Mouse (Mus musculus) CH12.LX (cell line): ENCODE data around the gene Cnksr3. TPM values are rescaled to one million over a fixed set of nuclear protein-coding genes. Genes with fewer than 3 reads are reported as not detected.

ENCODE experiments used
- DNase-seq: peaks from one replicate; pipeline ENCODE4 v3.0.0-alpha.2; 2013; ENCODE audit errors: extremely low read depth
- H3K27ac ChIP-seq: 2 replicates; pipeline ENCODE4 v1.5.1; 2012; ENCODE audit warnings: low read depth, mild to moderate bottlenecking, control low read depth, moderate library complexity; ENCODE audit not compliant: insufficient read depth
- H3K27me3 ChIP-seq: replicated peaks from 2 replicates; pipeline ENCODE3; 2012; ENCODE audit warnings: inconsistent platforms
- H3K36me3 ChIP-seq, 2 experiments: replicated peaks in 1 of 2; 2 replicates each; pipeline versions ENCODE3 to v1.6.1; 2012; ENCODE audit warnings: inconsistent platforms in 1 of 2, low read length in 1 of 2, mild to moderate bottlenecking in 1 of 2, mixed read lengths in 1 of 2, moderate library complexity in 1 of 2; ENCODE audit not compliant: control insufficient read depth in 1 of 2, insufficient read depth in 1 of 2
- H3K4me1 ChIP-seq, 2 experiments: 2 replicates each; pipeline ENCODE4 v1.6.1; 2012; ENCODE audit warnings: inconsistent platforms in 1 of 2, moderate library complexity in 1 of 2; ENCODE audit not compliant: insufficient read depth in 2 of 2, control insufficient read depth in 1 of 2
- H3K4me2 ChIP-seq: 2 replicates; pipeline ENCODE4 v1.6.1; 2012; ENCODE audit warnings: low read depth, mild to moderate bottlenecking, control low read depth; ENCODE audit not compliant: poor library complexity, insufficient read depth, severe bottlenecking
- H3K4me3 ChIP-seq, 3 experiments: fragments of 150-350 bp in 1 of 3; sonication (generic) in 1 of 3; replicated peaks in 1 of 3; 2 replicates each; pipeline versions ENCODE3 to v1.5.1; 2011 to 2012; ENCODE audit warnings: low read depth in 2 of 3, low read length in 2 of 3, mild to moderate bottlenecking in 2 of 3, moderate library complexity in 2 of 3, control low read depth in 1 of 3, improper control_type of control experiment in 1 of 3, inconsistent platforms in 1 of 3, mixed read lengths in 1 of 3; ENCODE audit not compliant: poor library complexity in 1 of 3
- H3K79me2 ChIP-seq: replicated peaks from 2 replicates; pipeline ENCODE4 v1.6.1; 2012; ENCODE audit warnings: mild to moderate bottlenecking, moderate library complexity; ENCODE audit not compliant: control insufficient read depth, poor library complexity, insufficient read depth, severe bottlenecking; ENCODE audit errors: extremely low read depth
- H3K9ac ChIP-seq: 2 replicates; pipeline ENCODE4 v1.6.1; 2012; ENCODE audit warnings: low read depth, mild to moderate bottlenecking, control low read depth, moderate library complexity; ENCODE audit not compliant: insufficient read depth
- H3K9me3 ChIP-seq: replicated peaks from 2 replicates; pipeline ENCODE3; 2012; ENCODE audit warnings: low read length, inconsistent platforms, mixed read lengths
- CHD2 ChIP-seq: IDR thresholded peaks from 2 replicates; pipeline ENCODE4 v1.6.1; 2011; ENCODE audit warnings: low read length, improper control_type of control experiment
- CTCF ChIP-seq, 2 experiments: IDR thresholded peaks in 1 of 2; conservative IDR thresholded peaks in 1 of 2; 2 replicates each; pipeline ENCODE4 v1.5.1; 2011 to 2012; ENCODE audit warnings: low read depth in 2 of 2, low read length in 2 of 2, improper control_type of control experiment in 1 of 2, inconsistent platforms in 1 of 2, mild to moderate bottlenecking in 1 of 2, moderate library complexity in 1 of 2
- E2F4 ChIP-seq: IDR thresholded peaks from 2 replicates; pipeline ENCODE4 v1.6.1; 2011; ENCODE audit warnings: low read depth, low read length, improper control_type of control experiment; ENCODE audit not compliant: insufficient replicate concordance
- ELF1 ChIP-seq: IDR thresholded peaks from 2 replicates; pipeline ENCODE4 v1.6.1; 2014; ENCODE audit warnings: low read depth, mild to moderate bottlenecking, inconsistent platforms, low read length, improper control_type of control experiment
- EP300 ChIP-seq: IDR thresholded peaks from 2 replicates; pipeline ENCODE4 v1.6.1; 2011; ENCODE audit warnings: low read length, improper control_type of control experiment
- GABPA ChIP-seq: IDR thresholded peaks from 2 replicates; pipeline ENCODE4 v1.6.1; 2012; ENCODE audit warnings: low read depth, low read length, improper control_type of control experiment, inconsistent platforms; ENCODE audit not compliant: insufficient replicate concordance
- IRF4 ChIP-seq: IDR thresholded peaks from 2 replicates; pipeline ENCODE4 v1.6.1; 2014; ENCODE audit warnings: low read depth, mild to moderate bottlenecking, inconsistent platforms, low read length, improper control_type of control experiment
- KAT2A ChIP-seq: IDR thresholded peaks from 2 replicates; pipeline ENCODE4 v1.6.1; 2012; ENCODE audit warnings: low read length, improper control_type of control experiment, inconsistent platforms; ENCODE audit not compliant: insufficient replicate concordance
- MAFK ChIP-seq: IDR thresholded peaks from 2 replicates; pipeline ENCODE4 v1.6.1; 2011; ENCODE audit warnings: low read length, improper control_type of control experiment; ENCODE audit not compliant: insufficient replicate concordance
- MAZ ChIP-seq: IDR thresholded peaks from 2 replicates; pipeline ENCODE4 v1.6.1; 2012; ENCODE audit warnings: low read depth, mild to moderate bottlenecking, inconsistent platforms, low read length, improper control_type of control experiment, moderate library complexity
- MEF2A ChIP-seq: IDR thresholded peaks from 2 replicates; pipeline ENCODE4 v1.6.1; 2014; ENCODE audit warnings: low read depth, mild to moderate bottlenecking, inconsistent platforms, low read length, improper control_type of control experiment, borderline replicate concordance
- MXI1 ChIP-seq: IDR thresholded peaks from 2 replicates; pipeline ENCODE4 v1.6.1; 2011; ENCODE audit warnings: mild to moderate bottlenecking, low read depth, low read length, improper control_type of control experiment
- NELFE ChIP-seq: IDR thresholded peaks from 2 replicates; pipeline ENCODE4 v1.6.1; 2011; ENCODE audit warnings: low read depth, low read length, improper control_type of control experiment
- PAX5 ChIP-seq: IDR thresholded peaks from 2 replicates; pipeline ENCODE4 v1.6.1; 2012; ENCODE audit warnings: low read length, inconsistent platforms, mixed read lengths
- POLR2A ChIP-seq: IDR thresholded peaks from 2 replicates; pipeline ENCODE4 v1.6.1; 2011; ENCODE audit warnings: low read depth, mild to moderate bottlenecking, improper control_type of control experiment, low read length
- POLR2AphosphoS2 ChIP-seq: IDR thresholded peaks from 2 replicates; pipeline ENCODE4 v1.6.1; 2011; ENCODE audit warnings: low read depth, low read length, improper control_type of control experiment
- SMC3 ChIP-seq: IDR thresholded peaks from 2 replicates; pipeline ENCODE4 v1.6.1; 2011; ENCODE audit warnings: low read depth, low read length, improper control_type of control experiment
- TCF12 ChIP-seq: IDR thresholded peaks from 2 replicates; pipeline ENCODE4 v1.6.1; 2014; ENCODE audit warnings: low read depth, mild to moderate bottlenecking, inconsistent platforms, low read length, improper control_type of control experiment
- USF1 ChIP-seq: IDR thresholded peaks from 2 replicates; pipeline ENCODE4 v1.6.1; 2014; ENCODE audit warnings: low read depth, mild to moderate bottlenecking, inconsistent platforms, low read length, improper control_type of control experiment
- USF2 ChIP-seq: conservative IDR thresholded peaks from 2 replicates; pipeline ENCODE4 v1.6.1; 2011; ENCODE audit warnings: low read depth, low read length, improper control_type of control experiment
- ZKSCAN1 ChIP-seq: IDR thresholded peaks from 2 replicates; pipeline ENCODE4 v1.6.1; 2012; ENCODE audit warnings: low read depth, inconsistent platforms, low read length, improper control_type of control experiment, borderline replicate concordance
- ZNF384 ChIP-seq: IDR thresholded peaks from 2 replicates; pipeline ENCODE4 v1.6.1; 2012; ENCODE audit warnings: low read depth, low read length, improper control_type of control experiment, inconsistent platforms
- dilution Hi-C: fragments of 300-500 bp; cut with MboI; formaldehyde crosslinking; loops from 2 replicates; pipeline ENCODE4 v1.14.3; 2020; ENCODE audit warnings: low sequenced_read_pairs; ENCODE audit not compliant: extremely low pct_unique_long_range_greater_than_20kb, extremely low pct_ligation_motif_present
- in situ Hi-C: fragments of 300-500 bp; cut with MboI; formaldehyde crosslinking; loops from 3 replicates; pipeline ENCODE4 v1.14.3; 2019; ENCODE audit warnings: low sequenced_read_pairs, low pct_ligation_motif_present, low pct_unique_long_range_greater_than_20kb, mixed read lengths
- polyA plus RNA-seq: library from polyadenylated mRNA; unstranded; fragments of >175 nt; gene quantifications from 2 replicates; pipeline ENCODE4 v1.2.1, GENCODE M21; 2012; ENCODE audit warnings: low read depth; ENCODE audit not compliant: insufficient read length
- total RNA-seq, 2 experiments: library from RNA; depleted of rRNA; stranded (reverse); fragments of 300-350 nt in 1 of 2; fragments of >200 nt in 1 of 2; gene quantifications; 2 replicates each; pipeline ENCODE4 v1.2.3; 2012 to 2014

Gene Cnksr3
- total and polyA plus RNA-seq, 3 experiments = 0.72 to 3.9 (median 2.9) TPM

- in situ Hi-C loops (no loop called here), dilution Hi-C loops (no loop called here)
- Histone ChIP-seq H3K4me2 (no peak overlapping the region), H3K36me3 (peaks cover 0 to 59% of the 10 kb centered on the region in 2 experiments), H3K27me3 (no peaks in the 10 kb centered on the region), H3K27ac (no peak overlapping the region), H3K79me2 (no peaks in the 10 kb centered on the region), H3K9ac (no peak overlapping the region)
- no peak for DNase-seq
- TF ChIP-seq ELF1 = no peak
- no peak for TF ChIP-seq ZNF384
- TF ChIP-seq PAX5 = no peak
- TF ChIP-seq MAZ = no peak
- no peak for TF ChIP-seq IRF4
- TF ChIP-seq MEF2A = no peak
- no peak for TF ChIP-seq POLR2A
- no peak for TF ChIP-seq NELFE
- TF ChIP-seq, all 38 proteins: peak for 0
- Histone ChIP-seq H3K4me3 (no peak overlapping the region), H3K4me1 (peaks cover 0 to 5% of the 10 kb centered on the region in 2 experiments; a peak in 2 of 4 replicates), H3K9me3 (no peaks in the 10 kb centered on the region)
Observed at GRCm38 (mm10) chr10:7127828-7128227, 84.2 kb downstream of the Cnksr3 start.

- H3K9ac ChIP-seq = no peak overlapping the region
- H3K4me1 ChIP-seq = peaks cover 0 to 5% of the 10 kb centered on the region in 2 experiments; a peak in 2 of 4 replicates
- H3K27me3 ChIP-seq = no peaks in the 10 kb centered on the region
- no peaks in the 10 kb centered on the region for H3K9me3 ChIP-seq
- DNase-seq = no peak
- dilution Hi-C loops = no loop called here
- H3K4me3 ChIP-seq = no peak overlapping the region
- in situ Hi-C loops = no loop called here
- peaks cover 0 to 56% of the 10 kb centered on the region in 2 experiments for H3K36me3 ChIP-seq
- H3K27ac ChIP-seq = no peak overlapping the region
- H3K4me2 ChIP-seq = no peak overlapping the region
- H3K79me2 ChIP-seq = no peaks in the 10 kb centered on the region
- TF ChIP-seq NELFE = no peak
Observed at GRCm38 (mm10) chr10:7126882-7127281, 85.2 kb downstream of the Cnksr3 start.

GRCm38 (mm10) chr10:7126287-7126686 lies 85.8 kb downstream of the Cnksr3 start:
- TF ChIP-seq EP300 = no peak
- TF ChIP-seq USF2 = no peak
- no peak for TF ChIP-seq CHD2
- TF ChIP-seq SMC3 = no peak
- no peak for TF ChIP-seq NELFE
- TF ChIP-seq TCF12 = no peak
- TF ChIP-seq MXI1 = no peak
- no peak for TF ChIP-seq CTCF (conservative IDR thresholded peaks at IDR 0.05 in 1 of 2, IDR thresholded peaks at IDR 0.05 in 1 of 2; ENCODE audit: low read depth in 2 of 2, low read length in 2 of 2)
- TF ChIP-seq ELF1 = no peak
- TF ChIP-seq POLR2AphosphoS2 = no peak
- no peak for TF ChIP-seq GABPA
- no peak for TF ChIP-seq USF1
- TF ChIP-seq KAT2A = no peak
- TF ChIP-seq E2F4 = no peak
- no peak for TF ChIP-seq ZKSCAN1
- no peak for TF ChIP-seq MAFK
- TF ChIP-seq, all 38 proteins: peak for 0
- Histone ChIP-seq H3K36me3 (peaks cover 0 to 53% of the 10 kb centered on the region in 2 experiments), H3K4me2 (no peak overlapping the region), H3K9ac (no peak overlapping the region), H3K4me3 (no peak overlapping the region), H3K9me3 (no peaks in the 10 kb centered on the region), H3K79me2 (no peaks in the 10 kb centered on the region), H3K4me1 (peaks cover 0 to 5% of the 10 kb centered on the region in 2 experiments; a peak in 2 of 4 replicates), H3K27ac (no peak overlapping the region), H3K27me3 (no peaks in the 10 kb centered on the region)
- in situ Hi-C loops = no loop called here
- no peak for DNase-seq
- dilution Hi-C loops = no loop called here
